ENCODE assay signal across 12 mouse cellular contexts in genomic region chr4:125651676-125652246, GRCm38 (mm10).
DNase-seq lines count a peak whose midpoint lies in the region; ATAC-seq and TF ChIP-seq lines count a peak whose summit lies in the region.
"Had no signal": no experiment of that assay in that cellular context is flagged by ENCODE, and none has a peak within 500 bp of the region (broad histone marks: within the 10 kb centered on the region; RNA-seq: fewer than 3 reads in every experiment).

No protein-coding gene starts in this region.

- H3K36me3 ChIP-seq in forebrain, embryonic 14.5 days (ENCODE audit: control insufficient read depth, insufficient read depth, low read length): no peaks in the 10 kb centered on the region
- no peaks in the 10 kb centered on the region; the same call in 1 of the 2 replicates for H3K36me3 ChIP-seq in forebrain, embryonic 15.5 days
- H3K36me3 ChIP-seq in E14TG2a.4 (ENCODE audit: insufficient read depth, low read length): peaks cover 11% of the 10 kb centered on the region
- H3K36me3 ChIP-seq in limb, embryonic 14.5 days (ENCODE audit: control insufficient read depth, insufficient read depth, low read length): no peaks in the 10 kb centered on the region
- H3K36me3 ChIP-seq: stomach, embryonic 15.5 days had no signal

- no peak for TF ChIP-seq CTCF in E14TG2a.4 (conservative IDR thresholded peaks at IDR 0.05; ENCODE audit: low read length)

- H3K9me3 ChIP-seq in forebrain, embryonic 14.5 days (replicated peaks; ENCODE audit: control insufficient read depth, low read length): no peaks in the 10 kb centered on the region
- no peaks in the 10 kb centered on the region for H3K9me3 ChIP-seq in forebrain, embryonic 15.5 days
- no peaks in the 10 kb centered on the region for H3K9me3 ChIP-seq in E14TG2a.4 (ENCODE audit: low read length)
- no peaks in the 10 kb centered on the region for H3K9me3 ChIP-seq in limb, embryonic 14.5 days (ENCODE audit: control insufficient read depth, low read length)
- H3K9me3 ChIP-seq: stomach, embryonic 15.5 days had no signal

- no peak for TF ChIP-seq POLR2A in limb, embryonic 14.5 days (IDR thresholded peaks at IDR 0.05; ENCODE audit: borderline replicate concordance, extremely low read depth, insufficient read depth, insufficient read length)

- DNase-seq in forebrain, embryonic 14.5 days (ENCODE audit: low spot score): no peak
- peak; percentile 43 for DNase-seq in embryo, embryonic 11 days
- no peak for DNase-seq in limb, embryonic 14.5 days (ENCODE audit: low spot score)
- DNase-seq in cerebellum, adult 9-10 months: no peak
- no peak for DNase-seq in frontal cortex, postnatal 14 days (ENCODE audit: low spot score in 2 of 2)
- DNase-seq: adrenal gland, postnatal 36 days; lung, embryonic 14.5 days had no signal

- H3K9ac ChIP-seq in forebrain, embryonic 14.5 days (ENCODE audit: low read length): 0 out of 2 replicates have a peak overlapping the region, but pooled peaks have one; percentile 8
- no peak overlapping the region for H3K9ac ChIP-seq in forebrain, embryonic 15.5 days (replicated peaks)
- H3K9ac ChIP-seq in limb, embryonic 14.5 days (ENCODE audit: low read depth, low read length, severe bottlenecking): no peak overlapping the region
- H3K9ac ChIP-seq: lung, embryonic 14.5 days; stomach, embryonic 15.5 days had no signal

- H3K4me3 ChIP-seq in forebrain, embryonic 14.5 days (ENCODE audit: low read depth, low read length): no peak overlapping the region
- H3K4me3 ChIP-seq in forebrain, embryonic 15.5 days: no peak overlapping the region
- 0 out of 2 replicates have a peak overlapping the region, but pooled peaks have one; percentile 14 for H3K4me3 ChIP-seq in E14TG2a.4 (replicated peaks; ENCODE audit: low read length)
- no peak overlapping the region for H3K4me3 ChIP-seq in limb, embryonic 14.5 days (replicated peaks; ENCODE audit: low read length)
- H3K4me3 ChIP-seq: layer of hippocampus, adult 2 months; stomach, embryonic 15.5 days had no signal

- no peaks in the 10 kb centered on the region for H3K27me3 ChIP-seq in forebrain, embryonic 14.5 days (replicated peaks; ENCODE audit: control insufficient read depth, insufficient read depth, low read length)
- peaks cover 9% of the 10 kb centered on the region; the same call in 1 of the 2 replicates for H3K27me3 ChIP-seq in forebrain, embryonic 15.5 days
- peaks cover 33% of the 10 kb centered on the region for H3K27me3 ChIP-seq in E14TG2a.4 (ENCODE audit: insufficient read depth, low read length)
- no peaks in the 10 kb centered on the region for H3K27me3 ChIP-seq in limb, embryonic 14.5 days (ENCODE audit: control insufficient read depth, insufficient read depth, low read length)
- H3K27me3 ChIP-seq: stomach, embryonic 15.5 days had no signal

- H3K4me2 ChIP-seq in forebrain, embryonic 14.5 days (ENCODE audit: low read length): no peak overlapping the region
- no peak overlapping the region for H3K4me2 ChIP-seq in forebrain, embryonic 15.5 days (replicated peaks)
- H3K4me2 ChIP-seq in limb, embryonic 14.5 days (replicated peaks; ENCODE audit: low read depth, low read length, severe bottlenecking): no peak overlapping the region
- H3K4me2 ChIP-seq: lung, embryonic 14.5 days; stomach, embryonic 15.5 days had no signal

- 0 out of 2 replicates have a peak overlapping the region, but pooled peaks have one; percentile 39 for H3K27ac ChIP-seq in forebrain, embryonic 14.5 days (ENCODE audit: low read depth, low read length)
- H3K27ac ChIP-seq in forebrain, embryonic 15.5 days (replicated peaks): no peak overlapping the region; the same call in 1 of the 2 replicates
- H3K27ac ChIP-seq in limb, embryonic 14.5 days (replicated peaks; ENCODE audit: low read depth, low read length): no peak overlapping the region
- H3K27ac ChIP-seq: layer of hippocampus, adult 2 months; stomach, embryonic 15.5 days had no signal

- WGBS in forebrain, embryonic 14.5 days: 37% methylated on average over 24 of the region's 24 CpGs
- WGBS in forebrain, embryonic 15.5 days: 40% methylated on average over 24 of the region's 24 CpGs
- 42% methylated on average over 22 of the region's 24 CpGs for WGBS in limb, embryonic 14.5 days

- no peak for ATAC-seq in forebrain, embryonic 14.5 days
- no peak for ATAC-seq in forebrain, embryonic 15.5 days (replicated peaks)
- peak; percentile 65 for ATAC-seq in limb, embryonic 14.5 days (ENCODE audit: low FRiP score, low read depth)
- ATAC-seq in erythroid progenitor cell, adult 5-6 weeks (replicated peaks; ENCODE audit: low FRiP score, poor library complexity, severe bottlenecking): no peak

- 0 out of 2 replicates have a peak, but pooled peaks cover 2% of the 10 kb centered on the region for H3K4me1 ChIP-seq in forebrain, embryonic 14.5 days (ENCODE audit: control insufficient read depth, insufficient read depth, low read length)
- peaks cover 4% of the 10 kb centered on the region; the same call in 1 of the 2 replicates for H3K4me1 ChIP-seq in forebrain, embryonic 15.5 days
- peaks cover 50% of the 10 kb centered on the region for H3K4me1 ChIP-seq in E14TG2a.4 (replicated peaks; ENCODE audit: low read depth, low read length)
- no peaks in the 10 kb centered on the region for H3K4me1 ChIP-seq in limb, embryonic 14.5 days (ENCODE audit: control insufficient read depth, insufficient read depth, low read length)
- H3K4me1 ChIP-seq: stomach, embryonic 15.5 days had no signal
